Mouse (Mus musculus) kidney, postnatal 0 days (tissue): ENCODE results near the gene Igsf21. TPM values are rescaled to one million over a fixed set of nuclear protein-coding genes. Genes with fewer than 3 reads are reported as not detected.

Experiments
- ATAC-seq: fragments of 200-750 bp; cut with Nextera tagmentation; replicated peaks from 2 replicates; pipeline ENCODE4 v1.8.0; 2017; ENCODE audit warnings: low read depth, moderate number of reproducible peaks, moderate TSS enrichment, moderate library complexity; ENCODE audit not compliant: low FRiP score
- DNase-seq: peaks from one replicate; pipeline ENCODE4 v3.0.0-alpha.2; 2016; ENCODE audit warnings: low spot score
- H3K27ac ChIP-seq: fragments of 300-500 bp; sonication (generic); 2 replicates; pipeline ENCODE4 v1.5.1; 2014; ENCODE audit warnings: mild to moderate bottlenecking
- H3K27me3 ChIP-seq: fragments of 300-500 bp; sonication (generic); 2 replicates; pipeline ENCODE4 v1.6.1; 2014; ENCODE audit warnings: low read length, mixed read lengths; ENCODE audit not compliant: insufficient read depth
- H3K36me3 ChIP-seq: fragments of 300-500 bp; sonication (generic); 2 replicates; pipeline ENCODE4 v1.6.1; 2014; ENCODE audit warnings: low read length, mixed read lengths; ENCODE audit not compliant: insufficient read depth
- H3K4me1 ChIP-seq: fragments of 300-500 bp; sonication (generic); replicated peaks from 2 replicates; pipeline ENCODE4 v1.6.1; 2014; ENCODE audit warnings: antibody characterized with exemption, low read length, mixed read lengths; ENCODE audit not compliant: insufficient read depth
- H3K4me2 ChIP-seq: fragments of 300-500 bp; sonication (generic); 2 replicates; pipeline ENCODE4 v1.6.1; 2014; ENCODE audit warnings: mild to moderate bottlenecking, low read length, moderate library complexity, mixed read lengths
- H3K4me3 ChIP-seq: fragments of 300-500 bp; sonication (generic); replicated peaks from 2 replicates; pipeline ENCODE4 v1.5.1; 2014; ENCODE audit warnings: low read depth, low read length
- H3K9ac ChIP-seq: fragments of 300-500 bp; sonication (generic); 2 replicates; pipeline ENCODE4 v1.6.1; 2014; ENCODE audit warnings: low read depth, low read length
- H3K9me3 ChIP-seq: fragments of 300-500 bp; sonication (generic); replicated peaks from 2 replicates; pipeline ENCODE4 v1.6.1; 2016; ENCODE audit warnings: low read length, inconsistent platforms, mixed read lengths
- CTCF ChIP-seq: IDR thresholded peaks from 2 replicates; pipeline ENCODE4 v1.5.1; 2016; ENCODE audit warnings: antibody characterized with exemption, low read depth, mild to moderate bottlenecking, moderate library complexity
- WGBS: fragments of 180-500 bp; shearing (Covaris S2); extraction: QIAGEN DNeasy Blood & Tissue Kit; methylation state at CpG from one replicate; pipeline ENCODE4 v1.1.7; 2014; 5-methylcytosine and 5-hydroxymethylcytosine counted together
- polyA plus RNA-seq: library from polyadenylated mRNA; unstranded; fragments of >200 nt; fragmentation: Nextera tagmentation; extraction: Ambion mirVana; gene quantifications from 2 replicates; pipeline ENCODE4 v1.2.1, GENCODE M21; 2015

The Igsf21 gene
- polyA plus RNA-seq, 1 experiment from 2014 or later = 1.3 TPM

DNA sequence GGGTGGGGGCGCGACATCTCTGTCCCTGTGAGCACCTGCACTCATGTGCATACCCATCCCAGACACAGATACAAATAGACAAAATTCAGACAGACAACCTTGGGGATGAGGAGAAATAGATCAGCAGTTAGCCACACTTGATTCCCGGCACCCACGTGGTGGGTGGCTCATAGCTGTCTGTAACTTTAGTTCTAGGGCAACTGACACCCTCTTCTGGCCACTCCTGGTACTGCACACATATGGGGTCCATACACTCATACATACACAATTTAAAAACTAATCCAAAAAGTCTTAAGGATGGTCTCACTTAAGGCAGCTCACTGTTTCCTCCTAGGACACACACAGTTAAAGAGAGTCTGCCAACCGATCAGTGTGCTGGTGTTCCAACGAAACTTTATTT lies 178.1 kb downstream of the Igsf21 start:
- H3K36me3 ChIP-seq = no peaks in the 10 kb centered on the region
- no peak overlapping the region for H3K27ac ChIP-seq
- H3K9ac ChIP-seq = no peak overlapping the region
- no peak overlapping the region for H3K4me2 ChIP-seq
- no peak for ATAC-seq
- H3K4me1 ChIP-seq = no peaks in the 10 kb centered on the region
- no peaks in the 10 kb centered on the region for H3K9me3 ChIP-seq
- no peaks in the 10 kb centered on the region for H3K27me3 ChIP-seq
- WGBS = 93% methylated on average over 6 of the region's 6 CpGs
- H3K4me3 ChIP-seq = no peak overlapping the region
- DNase-seq = no peak
- peak; percentile 29; the same call in 1 of the 2 replicates for TF ChIP-seq CTCF

DNA sequence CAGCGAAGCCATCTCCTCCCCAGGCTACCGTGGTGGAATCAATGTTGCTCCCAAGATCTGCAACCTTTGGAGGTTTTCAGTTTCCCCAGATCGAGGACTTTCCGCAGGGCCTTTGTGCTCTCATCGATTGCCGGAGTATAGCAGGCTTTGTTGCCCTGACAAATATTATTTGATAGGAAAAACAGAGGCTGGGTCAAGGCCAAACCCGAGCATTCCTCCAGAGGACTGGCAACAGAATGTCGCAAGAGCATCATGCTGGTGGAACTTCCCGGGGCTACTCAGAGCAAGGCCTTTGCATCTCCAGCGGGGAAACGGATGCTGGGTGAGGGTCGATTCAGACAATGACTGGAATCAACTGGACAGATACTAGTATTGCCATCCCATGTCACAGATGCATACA lies 180.6 kb downstream of the Igsf21 start:
- no peak for DNase-seq
- Histone ChIP-seq H3K9me3 (no peaks in the 10 kb centered on the region), H3K36me3 (no peaks in the 10 kb centered on the region), H3K4me3 (no peak overlapping the region), H3K4me2 (no peak overlapping the region), H3K27me3 (no peaks in the 10 kb centered on the region; the same call in 1 of the 2 replicates), H3K27ac (no peak overlapping the region), H3K9ac (no peak overlapping the region), H3K4me1 (no peaks in the 10 kb centered on the region)
- WGBS = 86% methylated on average over 12 of the region's 12 CpGs
- no peak for ATAC-seq
- no peak for TF ChIP-seq CTCF

DNA sequence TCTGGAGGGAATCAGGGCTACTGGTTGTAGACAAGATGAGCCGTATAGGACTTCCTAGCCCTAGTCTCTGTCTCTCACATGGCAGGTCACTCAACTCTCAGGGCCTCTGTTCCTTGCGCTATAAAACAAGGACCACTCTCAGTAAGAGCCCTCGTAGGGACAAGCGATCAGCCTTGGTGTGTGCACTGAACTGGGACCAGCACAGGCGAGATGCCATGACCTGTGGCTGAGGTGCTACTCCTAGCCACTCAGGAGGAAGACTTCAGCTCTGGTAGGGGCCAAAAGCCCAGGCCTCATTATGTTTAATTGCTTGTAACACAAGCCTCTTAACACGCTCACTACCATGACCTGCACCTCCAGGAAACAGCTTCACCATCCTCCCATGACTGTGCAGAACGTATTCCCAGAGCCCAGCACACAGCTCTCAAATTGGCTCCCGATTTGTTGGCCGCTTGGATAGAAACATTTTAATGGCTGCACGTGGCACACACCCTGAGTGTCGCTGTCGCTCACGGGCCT lies 183.4 kb downstream of the Igsf21 start:
- Histone ChIP-seq H3K9me3 (no peaks in the 10 kb centered on the region), H3K4me2 (no peak overlapping the region), H3K4me3 (no peak overlapping the region), H3K27me3 (no peaks in the 10 kb centered on the region; the same call in 1 of the 2 replicates), H3K4me1 (no peaks in the 10 kb centered on the region), H3K36me3 (no peaks in the 10 kb centered on the region), H3K27ac (no peak overlapping the region), H3K9ac (no peak overlapping the region)
- peak; percentile 65; the same call in 1 of the 2 replicates for ATAC-seq
- DNase-seq = peak; percentile 62
- 16% methylated on average over 13 of the region's 13 CpGs for WGBS
- TF ChIP-seq CTCF = no peak

DNA sequence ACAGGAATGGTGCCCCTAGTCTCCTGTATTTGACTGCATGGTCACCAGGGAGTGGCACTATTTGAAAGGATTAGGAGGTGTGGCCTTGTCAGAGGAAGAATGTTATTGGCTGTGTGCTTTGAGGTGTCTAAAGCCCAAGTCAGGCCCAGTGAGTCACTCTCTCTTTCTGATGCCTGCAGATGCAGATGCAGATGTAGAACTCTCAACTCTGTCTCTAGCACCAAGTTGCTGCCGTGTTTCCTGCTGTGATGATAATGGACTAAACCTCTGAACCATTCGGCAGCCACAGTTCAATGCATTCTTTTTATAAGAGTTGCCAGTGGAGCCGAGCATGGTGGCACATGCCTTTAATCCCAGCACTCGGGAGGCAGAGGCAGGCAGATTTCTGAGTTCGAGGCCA lies 186.3 kb downstream of the Igsf21 start:
- no peak for DNase-seq
- Histone ChIP-seq H3K9me3 (no peaks in the 10 kb centered on the region), H3K27ac (no peak overlapping the region), H3K9ac (no peak overlapping the region), H3K4me1 (no peaks in the 10 kb centered on the region), H3K27me3 (no peaks in the 10 kb centered on the region; the same call in 1 of the 2 replicates), H3K4me2 (no peak overlapping the region), H3K36me3 (no peaks in the 10 kb centered on the region), H3K4me3 (no peak overlapping the region)
- WGBS = 91% methylated on average over 5 of the region's 5 CpGs
- TF ChIP-seq CTCF = no peak
- ATAC-seq = no peak

DNA sequence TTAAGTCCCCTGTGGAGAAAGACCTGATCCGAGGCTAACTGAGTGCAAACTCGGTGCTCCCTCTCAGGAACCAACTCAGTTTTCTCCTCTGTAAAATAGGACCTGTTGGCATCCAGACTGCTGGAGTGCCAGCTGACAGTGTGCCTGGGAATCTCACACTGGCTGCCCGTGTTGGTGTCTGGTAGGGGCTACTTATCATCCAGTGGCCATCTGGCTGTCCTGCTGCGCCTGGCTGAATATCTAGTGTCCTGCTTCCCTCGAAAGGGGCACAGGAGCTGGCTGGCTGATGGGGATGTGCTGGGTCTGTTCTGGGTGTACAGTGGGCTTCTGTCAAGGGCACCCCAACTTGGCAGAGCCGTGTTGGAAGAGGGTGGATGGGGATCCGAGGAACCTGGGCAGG lies 193.5 kb downstream of the Igsf21 start:
- Histone ChIP-seq H3K4me2 (no peak overlapping the region), H3K9me3 (no peaks in the 10 kb centered on the region), H3K4me3 (no peak overlapping the region), H3K4me1 (no peaks in the 10 kb centered on the region), H3K27ac (no peak overlapping the region), H3K36me3 (no peaks in the 10 kb centered on the region), H3K27me3 (no peaks in the 10 kb centered on the region), H3K9ac (no peak overlapping the region)
- 74% methylated on average over 7 of the region's 7 CpGs for WGBS
- no peak for TF ChIP-seq CTCF
- DNase-seq (no peak), ATAC-seq (no peak)

DNA sequence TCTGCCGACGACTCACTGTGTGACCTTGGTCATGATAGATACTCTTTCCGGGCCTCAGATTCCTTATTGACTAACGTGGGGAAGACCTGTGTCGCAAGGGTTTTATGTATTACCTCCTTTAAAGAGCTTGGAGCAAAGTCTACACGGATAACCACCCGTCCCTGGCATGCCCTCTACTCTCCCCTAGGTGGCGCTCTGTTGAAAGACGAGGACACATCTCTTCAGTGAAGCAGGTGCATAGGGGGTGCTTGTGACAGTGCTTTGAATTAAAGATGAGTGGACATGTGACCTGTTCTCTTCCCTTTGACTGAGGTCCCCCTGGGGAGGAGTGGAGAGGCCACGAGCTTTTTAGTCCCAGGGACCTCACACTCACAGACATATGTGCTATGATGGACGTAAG lies 194.0 kb downstream of the Igsf21 start:
- H3K27me3 ChIP-seq = no peaks in the 10 kb centered on the region
- no peak overlapping the region for H3K4me2 ChIP-seq
- no peaks in the 10 kb centered on the region for H3K36me3 ChIP-seq
- no peak overlapping the region for H3K4me3 ChIP-seq
- no peaks in the 10 kb centered on the region for H3K9me3 ChIP-seq
- no peak overlapping the region for H3K9ac ChIP-seq
- H3K27ac ChIP-seq = no peak overlapping the region
- WGBS = 58% methylated on average over 11 of the region's 11 CpGs
- DNase-seq = no peak
- peak; percentile 49; the same call in 1 of the 2 replicates for TF ChIP-seq CTCF
- no peak for ATAC-seq
- no peaks in the 10 kb centered on the region for H3K4me1 ChIP-seq

DNA sequence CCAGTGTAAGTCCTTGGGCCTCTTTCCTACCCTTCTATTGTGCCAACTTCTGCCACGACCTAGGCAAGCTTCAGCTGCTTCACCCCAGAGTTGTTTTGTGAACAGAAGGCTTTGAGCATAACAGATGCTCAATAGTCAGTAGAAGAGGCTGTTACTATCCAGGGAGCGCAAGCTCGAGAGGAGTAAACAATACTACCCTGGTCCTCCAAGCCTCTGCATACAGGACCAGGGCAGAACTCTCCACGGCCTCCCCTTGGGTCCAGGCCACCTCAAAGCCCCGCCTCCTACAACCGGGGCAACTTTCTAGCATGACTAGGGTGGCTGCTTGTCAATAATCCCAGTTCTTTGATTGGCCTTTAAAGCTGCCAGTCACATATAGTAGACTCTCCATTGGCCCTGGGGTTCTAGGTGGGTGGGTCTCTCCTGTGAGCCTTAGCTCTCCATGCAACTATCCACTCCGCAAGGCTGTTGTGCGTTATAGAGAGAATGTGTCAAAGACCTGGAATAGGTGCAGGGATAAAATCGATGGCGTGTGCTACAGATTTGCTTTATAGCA lies 198.7 kb downstream of the Igsf21 start:
- Histone ChIP-seq H3K4me3 (no peak overlapping the region), H3K36me3 (no peaks in the 10 kb centered on the region), H3K4me1 (no peaks in the 10 kb centered on the region), H3K4me2 (no peak overlapping the region), H3K27me3 (no peaks in the 10 kb centered on the region), H3K9me3 (no peaks in the 10 kb centered on the region), H3K27ac (no peak overlapping the region), H3K9ac (no peak overlapping the region)
- no peak for ATAC-seq
- no peak for TF ChIP-seq CTCF
- no peak for DNase-seq
- WGBS = 73% methylated on average over 10 of the region's 10 CpGs
